Mouse (Mus musculus) MEL (cell line): ENCODE data around the gene Arhgap21. TPM values are rescaled to one million over a fixed set of nuclear protein-coding genes. Genes with fewer than 3 reads are reported as not detected.
A peak's percentile ranks its signal among the peaks of the same experiment; 100 is the strongest.

ENCODE experiments used
- DNase-seq: peaks from one replicate; pipeline ENCODE4 v3.0.0; 2011; ENCODE audit warnings: low read depth, low spot score
- H3K27ac ChIP-seq: 2 replicates; pipeline ENCODE4 v1.5.1; 2012; ENCODE audit warnings: low read depth, mild to moderate bottlenecking, control low read depth, low read length, moderate library complexity; ENCODE audit not compliant: control insufficient read depth
- H3K27me3 ChIP-seq, 2 experiments: fragments of 150-350 bp in 1 of 2; sonication (generic) in 1 of 2; 2 replicates each; pipeline ENCODE4 v1.6.1; 2012; ENCODE audit warnings: low read length in 2 of 2, mild to moderate bottlenecking in 2 of 2, improper control_type of control experiment in 1 of 2, moderate library complexity in 1 of 2; ENCODE audit not compliant: insufficient read depth in 2 of 2, control insufficient read depth in 1 of 2
- H3K36me3 ChIP-seq, 2 experiments: 2 replicates each; pipeline ENCODE4 v1.6.1; 2012 to 2014; ENCODE audit warnings: low read length in 2 of 2, improper control_type of control experiment in 1 of 2, inconsistent platforms in 1 of 2, mild to moderate bottlenecking in 1 of 2; ENCODE audit not compliant: insufficient read depth in 2 of 2, control insufficient read depth in 1 of 2
- H3K4me1 ChIP-seq, 2 experiments: fragments of 150-350 bp in 1 of 2; sonication (generic) in 1 of 2; 2 replicates each; pipeline ENCODE4 v1.6.1; 2012; ENCODE audit warnings: low read length in 2 of 2, improper control_type of control experiment in 1 of 2, mild to moderate bottlenecking in 1 of 2; ENCODE audit not compliant: insufficient read depth in 2 of 2, control insufficient read depth in 1 of 2
- H3K4me3 ChIP-seq, 2 experiments: fragments of 150-350 bp in 1 of 2; sonication (generic) in 1 of 2; 2 replicates each; pipeline ENCODE4 v1.5.1; 2012; ENCODE audit warnings: low read depth in 2 of 2, low read length in 2 of 2, mild to moderate bottlenecking in 2 of 2, moderate library complexity in 2 of 2, control low read depth in 1 of 2, improper control_type of control experiment in 1 of 2; ENCODE audit not compliant: control insufficient read depth in 1 of 2, insufficient read depth in 1 of 2
- H3K79me2 ChIP-seq: 2 replicates; pipeline ENCODE4 v1.6.1; 2012; ENCODE audit warnings: mild to moderate bottlenecking, low read length, moderate library complexity; ENCODE audit not compliant: control insufficient read depth, poor library complexity, insufficient read depth
- H3K9ac ChIP-seq: 2 replicates; pipeline ENCODE4 v1.6.1; 2012; ENCODE audit warnings: low read depth, mild to moderate bottlenecking, control low read depth, low read length, moderate library complexity; ENCODE audit not compliant: control insufficient read depth, poor library complexity, severe bottlenecking
- H3K9me3 ChIP-seq: fragments of 150-350 bp; sonication (generic); replicated peaks from 2 replicates; pipeline ENCODE4 v1.6.1; 2012; ENCODE audit warnings: mild to moderate bottlenecking, low read length, improper control_type of control experiment, moderate library complexity; ENCODE audit not compliant: insufficient read depth
- BHLHE40 ChIP-seq: IDR thresholded peaks from 2 replicates; pipeline ENCODE4 v1.6.1; 2012; ENCODE audit warnings: low read depth, mild to moderate bottlenecking, inconsistent platforms, low read length, improper control_type of control experiment, borderline replicate concordance
- CHD1 ChIP-seq: IDR thresholded peaks from 2 replicates; pipeline ENCODE4 v1.6.1; 2012; ENCODE audit warnings: low read depth, mild to moderate bottlenecking, inconsistent platforms, low read length, improper control_type of control experiment
- CTCF ChIP-seq, 3 experiments: IDR thresholded peaks in 2 of 3; conservative IDR thresholded peaks in 1 of 3; 2 replicates each; pipeline ENCODE4 v1.5.1; 2011 to 2012; ENCODE audit warnings: low read length in 3 of 3, low read depth in 2 of 3, mild to moderate bottlenecking in 2 of 3, improper control_type of control experiment in 1 of 3, inconsistent platforms in 1 of 3, mixed read lengths in 1 of 3, moderate library complexity in 1 of 3; ENCODE audit not compliant: control insufficient read depth in 1 of 3, insufficient read depth in 1 of 3, poor library complexity in 1 of 3, severe bottlenecking in 1 of 3
- E2F4 ChIP-seq: IDR thresholded peaks from 2 replicates; pipeline ENCODE4 v1.6.1; 2011; ENCODE audit warnings: low read depth, low read length, improper control_type of control experiment, borderline replicate concordance
- GABPA ChIP-seq: IDR thresholded peaks from 2 replicates; pipeline ENCODE4 v1.6.1; 2012; ENCODE audit warnings: low read depth, mild to moderate bottlenecking, inconsistent platforms, low read length, improper control_type of control experiment, moderate library complexity
- GATA1 ChIP-seq: IDR thresholded peaks from 2 replicates; pipeline ENCODE4 v1.6.1; 2011; ENCODE audit warnings: low read depth, low read length, improper control_type of control experiment
- HCFC1 ChIP-seq: IDR thresholded peaks from 2 replicates; pipeline ENCODE4 v1.6.1; 2012; ENCODE audit warnings: low read depth, mild to moderate bottlenecking, inconsistent platforms, low read length, improper control_type of control experiment, moderate library complexity
- KAT2A ChIP-seq: conservative IDR thresholded peaks from 2 replicates; pipeline ENCODE4 v1.6.1; 2012; ENCODE audit warnings: low read depth, low read length, improper control_type of control experiment, inconsistent platforms
- MAFK ChIP-seq: IDR thresholded peaks from 2 replicates; pipeline ENCODE4 v1.6.1; 2011; ENCODE audit warnings: low read depth, mild to moderate bottlenecking, low read length, improper control_type of control experiment, borderline replicate concordance
- MXI1 ChIP-seq: IDR thresholded peaks from 2 replicates; pipeline ENCODE4 v1.6.1; 2011; ENCODE audit warnings: mild to moderate bottlenecking, low read depth, low read length, improper control_type of control experiment
- POLR2AphosphoS5 ChIP-seq: IDR thresholded peaks from 2 replicates; pipeline ENCODE4 v1.6.1; 2012; ENCODE audit warnings: low read depth, borderline replicate concordance, mild to moderate bottlenecking, inconsistent platforms, low read length, moderate library complexity, mixed read lengths
- RCOR1 ChIP-seq: IDR thresholded peaks from 2 replicates; pipeline ENCODE4 v1.6.1; 2012; ENCODE audit warnings: low read depth, mild to moderate bottlenecking, inconsistent platforms, low read length, improper control_type of control experiment
- SMC3 ChIP-seq: IDR thresholded peaks from 2 replicates; pipeline ENCODE4 v1.6.1; 2011; ENCODE audit warnings: low read depth, low read length, improper control_type of control experiment
- TBP ChIP-seq: IDR thresholded peaks from 2 replicates; pipeline ENCODE4 v1.8.0; 2011; ENCODE audit warnings: low read depth, low read length, improper control_type of control experiment
- USF1 ChIP-seq: IDR thresholded peaks from 2 replicates; pipeline ENCODE4 v1.6.1; 2014; ENCODE audit warnings: low read depth, mild to moderate bottlenecking, inconsistent platforms, low read length, improper control_type of control experiment, moderate library complexity
- ZC3H11A ChIP-seq: IDR thresholded peaks from 2 replicates; pipeline ENCODE4 v1.6.1; 2012; ENCODE audit warnings: low read depth, mild to moderate bottlenecking, inconsistent platforms, low read length, improper control_type of control experiment
- ZNF384 ChIP-seq: IDR thresholded peaks from 2 replicates; pipeline ENCODE4 v1.6.1; 2012; ENCODE audit warnings: low read depth, mild to moderate bottlenecking, inconsistent platforms, low read length, improper control_type of control experiment
- polyA plus RNA-seq, 2 experiments: library from polyadenylated mRNA; stranded (reverse) in 1 of 2; unstranded in 1 of 2; fragments of >175 nt in 1 of 2; fragments of >200 nt in 1 of 2; gene quantifications; 2 replicates each; pipeline versions ENCODE4 v1.2.1 to v1.2.4; 2012; ENCODE audit warnings: low replicate concordance in 2 of 2, low read depth in 1 of 2; ENCODE audit not compliant: insufficient read length in 2 of 2, insufficient read depth in 1 of 2, missing spikeins in 1 of 2
- total RNA-seq: library from RNA; depleted of rRNA; stranded (reverse); fragments of 300-350 nt; gene quantifications from 2 replicates; pipeline ENCODE4 v1.2.3, GENCODE M21; 2012

Gene Arhgap21
- total and polyA plus RNA-seq, 3 experiments: 12.4 to 104 (median 30.6) TPM

- Histone ChIP-seq H3K27me3 (no peaks in the 10 kb centered on the region), H3K36me3 (peaks cover 5 to 40% of the 10 kb centered on the region in 2 experiments; a peak in 3 of 4 replicates), H3K4me1 (peaks cover 13 to 20% of the 10 kb centered on the region in 2 experiments), H3K79me2 (peaks cover 67% of the 10 kb centered on the region), H3K27ac (no peak overlapping the region), H3K9me3 (no peaks in the 10 kb centered on the region), H3K9ac (no peak overlapping the region), H3K4me3 (no peak overlapping the region)
- no peak for DNase-seq
- TF ChIP-seq KAT2A: no peak
- TF ChIP-seq GABPA: no peak
- no peak for TF ChIP-seq BHLHE40
- TF ChIP-seq E2F4: no peak
- no peak for TF ChIP-seq SMC3
- no peak for TF ChIP-seq MAFK
- no peak for TF ChIP-seq CTCF (IDR thresholded peaks at IDR 0.05 in 2 of 3, conservative IDR thresholded peaks at IDR 0.05 in 1 of 3; ENCODE audit: control insufficient read depth in 1 of 3, insufficient read depth in 1 of 3, low read depth in 2 of 3, low read length in 3 of 3, poor library complexity in 1 of 3, severe bottlenecking in 1 of 3)
- no peak for TF ChIP-seq RCOR1
- no peak for TF ChIP-seq CHD1
These were observed 7.4 kb downstream of the Arhgap21 start for GRCm38 (mm10) chr2:20961295-20961694.

- Histone ChIP-seq H3K4me1 (peaks cover 13 to 20% of the 10 kb centered on the region in 2 experiments), H3K27ac (no peak overlapping the region), H3K36me3 (peaks cover 5 to 38% of the 10 kb centered on the region in 2 experiments; a peak in 3 of 4 replicates), H3K4me3 (no peak overlapping the region), H3K79me2 (peaks cover 67% of the 10 kb centered on the region), H3K9me3 (no peaks in the 10 kb centered on the region), H3K9ac (no peak overlapping the region), H3K27me3 (no peaks in the 10 kb centered on the region)
- DNase-seq: no peak
- TF ChIP-seq GATA1: peak; percentile 26; the same call in 1 of the 2 replicates
- TF ChIP-seq BHLHE40: no peak
- TF ChIP-seq TBP: no peak
- TF ChIP-seq, all 39 proteins: peak for 1
These were observed 8.0 kb downstream of the Arhgap21 start for GRCm38 (mm10) chr2:20960668-20961035.

- Histone ChIP-seq H3K9me3 (no peaks in the 10 kb centered on the region), H3K27ac (no peak overlapping the region), H3K9ac (no peak overlapping the region), H3K4me1 (peaks cover 9 to 20% of the 10 kb centered on the region in 2 experiments), H3K27me3 (no peaks in the 10 kb centered on the region), H3K79me2 (peaks cover 69% of the 10 kb centered on the region), H3K4me3 (no peak overlapping the region), H3K36me3 (peaks cover 5 to 34% of the 10 kb centered on the region in 2 experiments; a peak in 3 of 4 replicates)
- TF ChIP-seq ZC3H11A (no peak), GATA1 (no peak), HCFC1 (no peak), ZNF384 (no peak), USF1 (no peak), MXI1 (no peak), POLR2AphosphoS5 (no peak)
- DNase-seq: no peak
These were observed 8.6 kb downstream of the Arhgap21 start for GRCm38 (mm10) chr2:20959906-20960667.
